Mouse (Mus musculus): Measurements from ENCODE around the gene Fhit. TPM values are rescaled to one million over a fixed set of nuclear protein-coding genes. Genes with fewer than 3 reads are reported as not detected.
"Not testable (repeated sequence)": the region's sequence is repeated elsewhere in the genome, so short reads cannot be mapped to it uniquely, and the experiment has no call there.

Fhit gene
- total RNA-seq (2022): 1 to 10 TPM; 1.2 to 2.0 (median 1.5) TPM

- DNase-seq (ENCODE audit: low spot score): peak; percentile 92
Observed at GRCm38 (mm10) chr14:11161751-11162231, at the start of gene Fhit. Gene Fhit, minus strand, starts transcription at chr14:11162035.

- no peak for DNase-seq (ENCODE audit: low spot score)
Observed at GRCm38 (mm10) chr14:11206786-11207185, 45.0 kb upstream of the Fhit start.

- DNase-seq (ENCODE audit: low spot score): peak; percentile 77
Observed at GRCm38 (mm10) chr14:11160806-11161450, 907 bp downstream of the Fhit start.

GRCm38 (mm10) chr14:11159641-11160040, 2.2 kb downstream of the Fhit start:
- DNase-seq (ENCODE audit: low spot score): no peak

GRCm38 (mm10) chr14:11159021-11159420, 2.8 kb downstream of the Fhit start:
- DNase-seq (ENCODE audit: low spot score): no peak

GRCm38 (mm10) chr14:11157741-11158140, 4.1 kb downstream of the Fhit start:
- DNase-seq (ENCODE audit: low spot score): no peak

- peak; percentile 79 for DNase-seq (ENCODE audit: low spot score)
Observed at GRCm38 (mm10) chr14:11151634-11152321, 10.1 kb downstream of the Fhit start.

- DNase-seq (ENCODE audit: low spot score): no peak
Observed at GRCm38 (mm10) chr14:11133787-11134735, 27.8 kb downstream of the Fhit start.

GRCm38 (mm10) chr14:11132637-11133474, 29.0 kb downstream of the Fhit start:
- DNase-seq (ENCODE audit: low spot score): no peak

GRCm38 (mm10) chr14:11125096-11125495, 36.7 kb downstream of the Fhit start:
- no peak for DNase-seq (ENCODE audit: low spot score)

- DNase-seq (ENCODE audit: low spot score): no peak
Observed at GRCm38 (mm10) chr14:11119076-11119475, 42.8 kb downstream of the Fhit start.

- no peak for DNase-seq (ENCODE audit: low spot score)
Observed at GRCm38 (mm10) chr14:11085596-11085995, 76.2 kb downstream of the Fhit start.

GRCm38 (mm10) chr14:11083946-11084345, 77.9 kb downstream of the Fhit start:
- DNase-seq (ENCODE audit: low spot score): no peak

- no peak for DNase-seq (ENCODE audit: low spot score)
Observed at GRCm38 (mm10) chr14:11083462-11083861, 78.4 kb downstream of the Fhit start.

- no peak for DNase-seq (ENCODE audit: low spot score)
Observed at GRCm38 (mm10) chr14:11063594-11063993, 98.2 kb downstream of the Fhit start.

- DNase-seq (ENCODE audit: low spot score): no peak
Observed at GRCm38 (mm10) chr14:11060221-11060620, 101.6 kb downstream of the Fhit start.

- DNase-seq (ENCODE audit: low spot score): not testable (repeated sequence)
Observed at GRCm38 (mm10) chr14:11039503-11040300, 122.1 kb downstream of the Fhit start.

GRCm38 (mm10) chr14:11021391-11021790, 140.4 kb downstream of the Fhit start:
- DNase-seq (ENCODE audit: low spot score): no peak

- no peak for DNase-seq (ENCODE audit: low spot score)
Observed at GRCm38 (mm10) chr14:10978651-10979050, 183.2 kb downstream of the Fhit start.

GRCm38 (mm10) chr14:10941647-10942046, 220.2 kb downstream of the Fhit start:
- DNase-seq (ENCODE audit: low spot score): no peak
